Comparison of ENCODE assay signal across 13 mouse cellular contexts in the genomic region with DNA sequence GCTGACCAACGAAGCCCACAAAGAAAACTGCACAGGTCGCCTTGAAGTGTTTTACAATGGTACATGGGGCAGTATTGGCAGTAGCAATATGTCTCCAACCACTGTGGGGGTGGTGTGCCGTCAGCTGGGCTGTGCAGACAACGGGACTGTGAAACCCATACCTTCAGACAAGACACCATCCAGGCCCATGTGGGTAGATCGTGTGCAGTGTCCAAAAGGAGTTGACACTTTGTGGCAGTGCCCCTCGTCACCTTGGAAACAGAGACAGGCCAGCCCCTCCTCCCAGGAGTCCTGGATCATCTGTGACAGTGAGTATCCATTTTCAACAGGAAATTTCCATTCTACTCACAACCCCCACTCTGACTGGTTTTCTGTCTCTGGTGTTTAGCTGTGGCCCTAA. TPM values are rescaled to one million over a fixed set of nuclear protein-coding genes. Genes with fewer than 3 reads are reported as not detected.
DNase-seq lines count a peak whose midpoint lies in the region; ATAC-seq and TF ChIP-seq lines count a peak whose summit lies in the region.
"Had no signal": no experiment of that assay in that cellular context is flagged by ENCODE, and none has a peak within 500 bp of the region (broad histone marks: within the 10 kb centered on the region; RNA-seq: fewer than 3 reads in every experiment).

No protein-coding gene starts in this region.

- no peak overlapping the region for H3K9ac ChIP-seq in stomach, embryonic 14.5 days (replicated peaks; ENCODE audit: low read depth, low read length)
- H3K9ac ChIP-seq in stomach, postnatal 0 days (ENCODE audit: low read length) = no peak overlapping the region
- H3K9ac ChIP-seq: embryonic facial prominence, embryonic 13.5 days; forebrain, embryonic 15.5 days; intestine, embryonic 15.5 days; midbrain, embryonic 15.5 days had no signal

- no peak for TF ChIP-seq EP300 in stomach, postnatal 0 days (optimal IDR thresholded peaks at IDR 0.05)

- 58% methylated on average over 6 of the region's 6 CpGs for WGBS in stomach, embryonic 14.5 days
- 63% methylated on average over 6 of the region's 6 CpGs for WGBS in stomach, postnatal 0 days

- ATAC-seq in stomach, embryonic 14.5 days (ENCODE audit: insufficient number of reproducible peaks, insufficient read depth, low FRiP score, low read depth) = peak; percentile 37; the same call in 1 of the 2 replicates
- ATAC-seq in stomach, postnatal 0 days (ENCODE audit: low FRiP score, low TSS enrichment) = no peak
- 0 out of 2 replicates have a peak, but pooled peaks have one; percentile 3 for ATAC-seq in megakaryocyte, adult 5-6 weeks (ENCODE audit: poor library complexity, severe bottlenecking)
- ATAC-seq: forebrain, embryonic 15.5 days; intestine, embryonic 15.5 days; midbrain, embryonic 15.5 days had no signal

- no peaks in the 10 kb centered on the region for H3K4me1 ChIP-seq in stomach, embryonic 14.5 days (ENCODE audit: control insufficient read depth, insufficient read depth, low read length)
- H3K4me1 ChIP-seq in stomach, postnatal 0 days (replicated peaks; ENCODE audit: control insufficient read depth, insufficient read depth) = no peaks in the 10 kb centered on the region
- H3K4me1 ChIP-seq: embryonic facial prominence, embryonic 13.5 days; forebrain, embryonic 15.5 days; intestine, embryonic 15.5 days; midbrain, embryonic 15.5 days had no signal

- no peaks in the 10 kb centered on the region for H3K9me3 ChIP-seq in stomach, embryonic 14.5 days (ENCODE audit: control insufficient read depth, low read depth, low read length)
- H3K9me3 ChIP-seq in stomach, postnatal 0 days (ENCODE audit: control insufficient read depth, low read length) = no peaks in the 10 kb centered on the region
- H3K9me3 ChIP-seq: embryonic facial prominence, embryonic 13.5 days; forebrain, embryonic 15.5 days; intestine, embryonic 15.5 days; midbrain, embryonic 15.5 days had no signal

- H3K36me3 ChIP-seq in stomach, embryonic 14.5 days (ENCODE audit: control insufficient read depth, insufficient read depth, low read length) = no peaks in the 10 kb centered on the region
- H3K36me3 ChIP-seq in stomach, postnatal 0 days (ENCODE audit: control insufficient read depth, insufficient read depth, low read length) = no peaks in the 10 kb centered on the region
- H3K36me3 ChIP-seq: embryonic facial prominence, embryonic 13.5 days; forebrain, embryonic 15.5 days; intestine, embryonic 15.5 days; midbrain, embryonic 15.5 days had no signal

- no peak overlapping the region for H3K4me3 ChIP-seq in stomach, embryonic 14.5 days (ENCODE audit: low read depth, low read length)
- no peak overlapping the region for H3K4me3 ChIP-seq in stomach, postnatal 0 days (ENCODE audit: low read depth, low read length)
- H3K4me3 ChIP-seq: embryonic facial prominence, embryonic 13.5 days; forebrain, embryonic 15.5 days; intestine, embryonic 15.5 days; layer of hippocampus, adult 2 months; midbrain, embryonic 15.5 days had no signal

- H3K27me3 ChIP-seq in stomach, embryonic 14.5 days (ENCODE audit: control insufficient read depth, insufficient read depth, low read length) = no peaks in the 10 kb centered on the region
- no peaks in the 10 kb centered on the region for H3K27me3 ChIP-seq in stomach, postnatal 0 days (ENCODE audit: control insufficient read depth, insufficient read depth, low read length)
- H3K27me3 ChIP-seq: embryonic facial prominence, embryonic 13.5 days; forebrain, embryonic 15.5 days; intestine, embryonic 15.5 days; midbrain, embryonic 15.5 days had no signal

- no peak for TF ChIP-seq CTCF in stomach, postnatal 0 days (IDR thresholded peaks at IDR 0.05; ENCODE audit: low read depth)

- no peak overlapping the region for H3K4me2 ChIP-seq in stomach, embryonic 14.5 days (replicated peaks; ENCODE audit: low read depth, low read length)
- H3K4me2 ChIP-seq in stomach, postnatal 0 days (replicated peaks; ENCODE audit: low read depth) = no peak overlapping the region
- H3K4me2 ChIP-seq: embryonic facial prominence, embryonic 13.5 days; forebrain, embryonic 15.5 days; intestine, embryonic 15.5 days; midbrain, embryonic 15.5 days had no signal

- intact Hi-C loops in heart, postnatal 14 days (cut with DNase I) = no loop called here

- peak; percentile 90 for DNase-seq in heart, adult 11 months
- DNase-seq in heart, postnatal 14 days = no peak
- DNase-seq in stomach, postnatal 0 days (ENCODE audit: low spot score) = no peak
- no peak for DNase-seq in urinary bladder, adult 2 months (ENCODE audit: low spot score)
- no peak for DNase-seq in lung, postnatal 4 days
- no peak for DNase-seq in thymus, postnatal 36 days

- H3K27ac ChIP-seq in stomach, embryonic 14.5 days (ENCODE audit: low read length) = no peak overlapping the region
- no peak overlapping the region for H3K27ac ChIP-seq in stomach, postnatal 0 days (replicated peaks)
- H3K27ac ChIP-seq: embryonic facial prominence, embryonic 13.5 days; forebrain, embryonic 15.5 days; intestine, embryonic 15.5 days; layer of hippocampus, adult 2 months; midbrain, embryonic 15.5 days had no signal

RNA-seq across cellular contexts. Expression of a gene that starts 15.9 kb away (rescaled TPM):
- 10 to 100 TPM; 15.2 to 16.8 TPM for total RNA-seq in heart, postnatal 14 days (2021)
- polyA plus RNA-seq in stomach, embryonic 14.5 days (2014; fragmentation: Nextera tagmentation; extraction: Ambion mirVana) = 0.06 and 0.16 TPM in 2 replicates
- polyA plus RNA-seq in stomach, postnatal 0 days (2015; fragmentation: Nextera tagmentation; extraction: Ambion mirVana) = 1.4 and 1.6 TPM in 2 replicates
- 2.2 TPM in 2 replicates for total RNA-seq in megakaryocyte, adult 5-6 weeks (2015)
- total RNA-seq in megakaryocyte, adult 5-6 weeks (2017) = 3.7 and 4.0 TPM in 2 replicates
- 4.9 and 10.5 TPM in 2 replicates for polyA plus RNA-seq in urinary bladder, adult 2 months (2012; rRNA removed)
